Mouse (Mus musculus): ENCODE measurements at regions not wholly inside any gene's neighbourhood (a gene's known extent, or its start where the extent isn't known, plus 50 kb on each side); places are given as distances from the start of the nearest gene placed in this dataset.

DNA sequence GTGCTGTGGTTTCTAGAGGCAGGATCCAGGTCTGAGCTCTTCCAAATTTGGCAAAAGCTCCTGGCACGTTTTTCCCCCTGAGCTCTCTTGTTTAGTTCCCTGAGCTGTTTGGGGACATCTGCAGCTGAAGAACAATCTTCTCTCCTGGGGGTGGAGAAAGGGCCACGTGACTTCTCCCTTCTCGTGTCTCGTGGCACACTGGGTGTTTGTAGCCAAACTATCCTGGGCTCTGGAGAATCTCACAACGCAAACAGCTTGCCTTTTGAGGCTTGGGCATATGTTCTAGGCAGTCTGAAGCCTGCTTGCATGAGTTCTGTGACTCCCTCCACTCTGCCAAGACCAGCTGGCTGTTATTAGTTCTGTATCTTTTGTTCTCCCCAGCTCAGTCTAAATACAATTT lies 86.3 kb downstream of the Rgs2 start:
- no peak for TF ChIP-seq CTCF (IDR thresholded peaks at IDR 0.05; ENCODE audit: low read depth, low read length)
- no peak for TF ChIP-seq POLR2A (IDR thresholded peaks at IDR 0.05; ENCODE audit: extremely low read depth, insufficient read depth, low read length)
